Mouse (Mus musculus) liver, adult 2 months (tissue): ENCODE data around the gene Apol8.

ENCODE experiments used
- CTCF ChIP-seq: fragments of 200-500 bp; IDR thresholded peaks from 2 replicates; pipeline ENCODE4 v1.5.1; 2011; ENCODE audit warnings: low read depth, low read length, control low read depth
- POLR2A ChIP-seq: fragments of 200-500 bp; IDR thresholded peaks from 2 replicates; pipeline ENCODE4 v1.6.1; 2011; ENCODE audit warnings: low read length, control low read depth; ENCODE audit not compliant: insufficient read depth; ENCODE audit errors: extremely low read depth

GRCm38 (mm10) chr15:77766981-77767380, 10.2 kb upstream of the Apol8 start:
- TF ChIP-seq CTCF (no peak), POLR2A (no peak)
